Comparison of ENCODE assay signal across 10 mouse cellular contexts in the genomic region with DNA sequence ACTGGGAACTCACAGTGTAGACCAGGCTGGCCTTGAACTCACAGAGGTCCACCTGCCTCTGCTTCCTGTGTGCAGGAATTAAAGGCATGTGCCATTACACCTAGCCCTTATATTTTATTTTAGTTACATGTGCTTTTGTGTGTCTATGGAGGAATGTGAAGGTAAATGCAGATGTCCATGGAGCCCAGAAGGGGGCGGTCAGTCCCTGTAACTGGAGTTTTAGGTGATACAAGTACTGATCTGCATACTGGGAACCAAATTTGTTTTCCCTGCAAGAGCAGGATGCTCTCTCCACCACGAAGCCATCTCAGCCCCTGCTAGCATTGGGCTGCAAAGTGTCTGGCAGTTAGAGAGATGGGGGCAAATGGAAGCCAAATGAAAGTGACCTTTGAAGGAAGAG. TPM values are rescaled to one million over a fixed set of nuclear protein-coding genes. Genes with fewer than 3 reads are reported as not detected.
A peak's percentile ranks its signal among the peaks of the same experiment; 100 is the strongest.
DNase-seq lines count a peak whose midpoint lies in the region; ATAC-seq and TF ChIP-seq lines count a peak whose summit lies in the region.
"Had no signal": no experiment of that assay in that cellular context is flagged by ENCODE, and none has a peak within 500 bp of the region (broad histone marks: within the 10 kb centered on the region; RNA-seq: fewer than 3 reads in every experiment).

No protein-coding gene starts in this region.

- H3K27me3 ChIP-seq in kidney, postnatal 0 days (ENCODE audit: insufficient read depth, low read length), result no peaks in the 10 kb centered on the region
- H3K27me3 ChIP-seq: midbrain, embryonic 13.5 days had no signal

- peak; percentile 84 for DNase-seq in kidney, postnatal 0 days (ENCODE audit: low spot score)
- DNase-seq in kidney, postnatal 25 days, result no peak
- DNase-seq in CD4-positive helper T cell, adult 2 months (ENCODE audit: low read depth, low spot score), result peak; percentile 49
- peak; percentile 66 for DNase-seq in MN1 (ENCODE audit: low spot score)
- DNase-seq in forelimb bud, embryonic 11.5 days (ENCODE audit: low read depth, low spot score), result peak; percentile 44
- no peak for DNase-seq in urinary bladder, postnatal 14 days (ENCODE audit: low spot score)
- DNase-seq: heart, adult 18-20 months; thymus, adult 2 months had no signal

- ATAC-seq in kidney, postnatal 0 days (replicated peaks; ENCODE audit: low FRiP score, low read depth), result no peak
- ATAC-seq in megakaryocyte-erythroid progenitor cell, adult 5-6 weeks (replicated peaks; ENCODE audit: low FRiP score, low TSS enrichment, poor library complexity, severe bottlenecking), result no peak
- ATAC-seq: midbrain, embryonic 13.5 days had no signal

- no peak overlapping the region for H3K9ac ChIP-seq in kidney, postnatal 0 days (ENCODE audit: low read depth, low read length)
- H3K9ac ChIP-seq: midbrain, embryonic 13.5 days had no signal

- 0 out of 2 replicates have a peak, but pooled peaks cover 8% of the 10 kb centered on the region for H3K36me3 ChIP-seq in kidney, postnatal 0 days (ENCODE audit: insufficient read depth, low read length)

- H3K4me2 ChIP-seq in kidney, postnatal 0 days (ENCODE audit: low read length), result no peak overlapping the region
- H3K4me2 ChIP-seq: midbrain, embryonic 13.5 days had no signal

- H3K27ac ChIP-seq in kidney, postnatal 0 days, result no peak overlapping the region
- H3K27ac ChIP-seq: midbrain, embryonic 13.5 days had no signal

- H3K4me1 ChIP-seq in kidney, postnatal 0 days (replicated peaks; ENCODE audit: insufficient read depth, low read length), result peaks cover 17% of the 10 kb centered on the region; the same call in 1 of the 2 replicates

- peak; percentile 77 for TF ChIP-seq CTCF in kidney, postnatal 0 days (IDR thresholded peaks at IDR 0.05; ENCODE audit: low read depth)

- no peaks in the 10 kb centered on the region for H3K9me3 ChIP-seq in kidney, postnatal 0 days (replicated peaks; ENCODE audit: low read length)
- H3K9me3 ChIP-seq: midbrain, embryonic 13.5 days had no signal

- no peak overlapping the region for H3K4me3 ChIP-seq in kidney, postnatal 0 days (replicated peaks; ENCODE audit: low read depth, low read length)
- H3K4me3 ChIP-seq: midbrain, embryonic 13.5 days had no signal

- WGBS in kidney, postnatal 0 days, result 21% methylated on average over 2 of the region's 2 CpGs

RNA-seq across cellular contexts. Expression of gene Tma7, which starts 2.5 kb away (rescaled TPM):
- 635 and 680 TPM in 2 replicates for polyA plus RNA-seq in kidney, postnatal 0 days (2015; fragmentation: Nextera tagmentation; extraction: Ambion mirVana)
- 418 and 530 TPM in 2 replicates for total RNA-seq in megakaryocyte-erythroid progenitor cell, adult 5-6 weeks (2014; fragmentation: Nextera tagmentation)
- total RNA-seq in megakaryocyte-erythroid progenitor cell, adult 5-6 weeks (2017), result 113 and 115 TPM in 2 replicates

RNA-seq across cellular contexts. Expression of gene Ccdc51, which starts 2.6 kb away (rescaled TPM):
- polyA plus RNA-seq in kidney, postnatal 0 days (2015; fragmentation: Nextera tagmentation; extraction: Ambion mirVana), result 12.9 and 13.8 TPM in 2 replicates
- 12.2 and 17.1 TPM in 2 replicates for total RNA-seq in megakaryocyte-erythroid progenitor cell, adult 5-6 weeks (2014; fragmentation: Nextera tagmentation)
- 14.2 and 16.6 TPM in 2 replicates for total RNA-seq in megakaryocyte-erythroid progenitor cell, adult 5-6 weeks (2017)

RNA-seq across cellular contexts. Expression of gene Plxnb1, which starts 10.3 kb away (rescaled TPM):
- polyA plus RNA-seq in kidney, postnatal 0 days (2015; fragmentation: Nextera tagmentation; extraction: Ambion mirVana), result 8.4 and 9.6 TPM in 2 replicates
- total RNA-seq in megakaryocyte-erythroid progenitor cell, adult 5-6 weeks (2014; fragmentation: Nextera tagmentation), result 1.3 TPM in 1 of 2 replicates, not detected in the other
- total RNA-seq in megakaryocyte-erythroid progenitor cell, adult 5-6 weeks (2017), result not detected in 2 replicates

RNA-seq across cellular contexts. Expression of gene Atrip, which starts 11.0 kb away (rescaled TPM):
- polyA plus RNA-seq in kidney, postnatal 0 days (2015; fragmentation: Nextera tagmentation; extraction: Ambion mirVana), result 18.8 and 20.9 TPM in 2 replicates
- 14.9 and 26.3 TPM in 2 replicates for total RNA-seq in megakaryocyte-erythroid progenitor cell, adult 5-6 weeks (2014; fragmentation: Nextera tagmentation)
- 9.8 and 19.2 TPM in 2 replicates for total RNA-seq in megakaryocyte-erythroid progenitor cell, adult 5-6 weeks (2017)

RNA-seq across cellular contexts. Expression of gene Trex1, which starts 25.4 kb away (rescaled TPM):
- 14.3 and 15.2 TPM in 2 replicates for polyA plus RNA-seq in kidney, postnatal 0 days (2015; fragmentation: Nextera tagmentation; extraction: Ambion mirVana)
- total RNA-seq in megakaryocyte-erythroid progenitor cell, adult 5-6 weeks (2014; fragmentation: Nextera tagmentation), result 17.1 and 29.7 TPM in 2 replicates
- total RNA-seq in megakaryocyte-erythroid progenitor cell, adult 5-6 weeks (2017), result 4.7 and 5.1 TPM in 2 replicates

Comparison
In these comparisons a context has a peak if more than half of its experiments do, and no peak if none do; other contexts are left out.
1. DNase-seq: peak in kidney, postnatal 0 days (single experiment), CD4-positive helper T cell, adult 2 months (single experiment), MN1 (single experiment) and forelimb bud, embryonic 11.5 days (single experiment); none in kidney, postnatal 25 days (0 of 2) and urinary bladder, postnatal 14 days (single experiment).